Mouse (Mus musculus) cerebellum, adult 9-11 months (tissue): Measurements from ENCODE around the gene Ambra1.
"Not testable (repeated sequence)": the region's sequence is repeated elsewhere in the genome, so short reads cannot be mapped to it uniquely, and the experiment has no call there.

Source experiments
- DNase-seq: peaks from one replicate; pipeline ENCODE4 v3.0.0; 2022

The Ambra1 gene

DNA sequence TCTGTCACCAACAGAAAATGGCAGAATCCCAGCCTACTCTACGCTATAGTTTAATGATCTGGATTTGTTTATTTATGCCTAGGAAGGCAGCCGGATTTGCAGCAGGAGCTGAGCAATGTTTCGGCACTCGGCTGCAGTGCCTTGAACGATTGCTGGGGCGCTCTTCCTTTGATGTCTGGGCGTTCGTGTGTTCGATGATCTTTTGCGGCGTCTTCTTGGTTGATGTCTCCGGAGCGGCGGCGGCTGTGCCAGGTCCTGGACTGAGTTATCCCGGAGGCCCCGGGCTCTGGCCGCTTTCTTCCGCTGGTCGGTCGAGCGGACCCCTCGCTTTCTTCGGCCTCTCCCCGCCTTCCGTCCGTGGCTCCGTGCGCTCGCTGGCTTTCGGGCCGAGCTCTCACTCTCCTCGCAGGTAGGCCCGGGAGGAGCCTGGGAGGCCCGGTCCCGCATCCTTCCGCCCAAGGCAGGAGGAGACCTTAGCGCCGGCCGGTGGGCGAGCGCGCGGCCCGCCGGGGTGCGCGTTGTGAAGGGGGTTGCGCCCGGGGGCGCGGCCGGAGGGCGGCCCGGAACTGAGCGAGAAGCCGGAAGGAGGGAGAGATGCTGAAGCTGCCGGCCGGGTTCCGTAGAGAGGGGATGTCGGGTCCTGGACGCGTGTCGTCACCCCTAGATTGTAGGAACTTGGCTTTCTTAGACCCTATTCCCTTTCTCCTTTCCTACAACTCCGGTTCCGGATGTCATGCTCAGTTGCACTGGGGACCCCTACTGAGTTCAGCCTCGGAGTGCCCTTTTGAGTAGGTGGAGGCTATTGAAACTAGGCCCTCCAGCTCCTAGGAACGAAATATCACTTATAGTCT, at the start of gene Ambra1:
Gene Ambra1, plus strand, starts transcription at position 164 of the 851 bp plus-strand sequence.
- DNase-seq, result peak; percentile 90

DNA sequence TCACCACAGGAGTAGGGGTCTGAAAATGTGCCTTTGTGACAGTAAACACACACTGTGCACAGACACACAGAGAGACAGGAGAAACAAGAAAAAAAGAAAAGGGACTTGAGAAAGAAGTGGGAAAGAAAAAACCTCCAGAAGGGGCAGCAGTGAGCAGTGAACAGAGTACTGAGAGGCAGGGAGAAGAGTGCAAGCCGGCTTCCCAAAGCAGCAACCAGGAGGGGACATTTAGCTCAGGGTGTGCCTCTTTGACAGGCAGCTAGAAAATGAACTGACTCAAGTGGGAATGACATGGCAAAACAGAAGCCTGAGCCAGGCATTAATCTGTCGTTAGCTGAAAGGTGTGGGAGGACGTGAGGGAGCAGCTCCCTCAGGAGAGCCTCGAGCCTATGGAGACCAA, 47.1 kb upstream of the Ambra1 start:
- peak; percentile 39 for DNase-seq

- peak; percentile 39 for DNase-seq
These were observed 46.0 kb upstream of the Ambra1 start for GRCm38 (mm10) chr2:91683919-91684318.

DNA sequence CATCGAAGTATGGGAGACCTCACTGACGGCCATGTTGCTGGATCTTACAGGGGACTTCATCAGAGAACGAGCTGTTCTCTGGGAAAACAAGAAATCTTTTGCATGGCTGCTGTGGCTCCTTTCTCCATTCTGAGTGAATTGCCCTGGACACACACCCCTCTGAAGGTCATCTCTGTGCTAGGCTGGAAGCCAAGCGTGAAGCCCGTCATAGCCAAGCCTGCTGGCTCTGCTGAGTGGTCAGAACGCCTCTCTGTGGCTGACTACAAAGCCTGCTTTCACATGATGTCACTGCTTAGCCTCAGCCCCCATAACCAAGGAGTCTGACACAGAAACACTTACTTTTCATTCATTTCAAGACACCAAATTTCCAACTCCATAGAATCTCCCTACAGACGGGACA, 40.5 kb upstream of the Ambra1 start:
- peak; percentile 36 for DNase-seq

- DNase-seq, result no peak
These were observed 34.3 kb upstream of the Ambra1 start for GRCm38 (mm10) chr2:91695436-91696224.

GRCm38 (mm10) chr2:91696225-91696590, 33.7 kb upstream of the Ambra1 start:
- no peak for DNase-seq

GRCm38 (mm10) chr2:91699225-91699624, 30.7 kb upstream of the Ambra1 start:
- DNase-seq, result no peak

- peak; percentile 28 for DNase-seq
These were observed 28.6 kb upstream of the Ambra1 start for GRCm38 (mm10) chr2:91701366-91701765.

DNA sequence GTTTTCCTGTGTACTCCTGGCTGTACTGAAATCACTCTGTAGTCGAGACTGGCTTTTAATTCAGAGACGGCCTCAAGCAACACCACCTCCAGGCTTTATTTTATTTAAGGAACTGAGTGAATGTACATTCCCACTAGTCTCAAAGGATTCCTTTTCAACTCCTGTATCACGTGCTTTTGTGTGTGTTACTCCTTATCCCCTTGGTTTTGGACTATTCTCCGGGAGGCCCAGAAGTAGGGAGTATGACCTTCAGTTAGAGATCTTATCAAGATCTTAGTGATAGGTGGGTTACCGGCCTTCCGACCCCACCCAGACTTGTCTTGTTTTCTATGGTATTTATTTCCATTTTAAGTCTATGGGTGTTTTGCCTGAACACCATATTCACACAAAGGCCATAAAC, 24.2 kb upstream of the Ambra1 start:
- DNase-seq, result no peak

GRCm38 (mm10) chr2:91706456-91706855, 23.5 kb upstream of the Ambra1 start:
- DNase-seq, result no peak

DNA sequence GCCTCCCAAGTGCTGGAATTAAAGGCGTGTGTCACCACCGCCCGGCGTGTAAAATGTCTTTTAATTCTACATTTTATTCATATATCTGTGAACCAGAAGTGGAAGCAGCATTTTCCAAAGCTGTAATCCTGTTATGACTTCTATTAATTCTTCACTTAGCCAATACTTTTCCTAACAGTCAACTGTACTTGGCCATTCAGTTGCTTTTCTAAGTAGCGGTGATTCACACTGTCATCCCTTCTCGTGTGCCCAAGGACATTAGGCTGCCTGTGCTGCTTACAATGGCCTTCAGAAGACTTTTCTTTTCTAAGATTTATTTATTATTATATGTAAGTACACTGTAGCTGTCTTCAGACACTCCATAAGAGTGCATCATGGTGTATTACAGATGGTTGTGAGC, 21.6 kb upstream of the Ambra1 start:
- DNase-seq, result no peak

GRCm38 (mm10) chr2:91710272-91711234, 19.4 kb upstream of the Ambra1 start, which contains the start of the genes Atg13 and Harbi1:
Atg13 (minus strand) TSS chr2:91710576.
Harbi1 (plus strand) TSS chr2:91710852.
- peak; percentile 92 for DNase-seq

- no peak for DNase-seq
These were observed 18.5 kb upstream of the Ambra1 start for GRCm38 (mm10) chr2:91711256-91711925.

GRCm38 (mm10) chr2:91714921-91715320, 15.0 kb upstream of the Ambra1 start:
- DNase-seq, result no peak

GRCm38 (mm10) chr2:91718276-91718675, 11.7 kb upstream of the Ambra1 start:
- DNase-seq, result no peak

- no peak for DNase-seq
These were observed 6.6 kb upstream of the Ambra1 start for GRCm38 (mm10) chr2:91723382-91723781.

- no peak for DNase-seq
These were observed 6.0 kb upstream of the Ambra1 start for GRCm38 (mm10) chr2:91723951-91724350.

GRCm38 (mm10) chr2:91724716-91725115, 5.2 kb upstream of the Ambra1 start:
- no peak for DNase-seq

GRCm38 (mm10) chr2:91725476-91725875, 4.5 kb upstream of the Ambra1 start:
- not testable (repeated sequence) for DNase-seq

GRCm38 (mm10) chr2:91727011-91727410, 2.9 kb upstream of the Ambra1 start:
- no peak for DNase-seq

GRCm38 (mm10) chr2:91729571-91729970, 363 bp upstream of the Ambra1 start:
- DNase-seq, result no peak

DNA sequence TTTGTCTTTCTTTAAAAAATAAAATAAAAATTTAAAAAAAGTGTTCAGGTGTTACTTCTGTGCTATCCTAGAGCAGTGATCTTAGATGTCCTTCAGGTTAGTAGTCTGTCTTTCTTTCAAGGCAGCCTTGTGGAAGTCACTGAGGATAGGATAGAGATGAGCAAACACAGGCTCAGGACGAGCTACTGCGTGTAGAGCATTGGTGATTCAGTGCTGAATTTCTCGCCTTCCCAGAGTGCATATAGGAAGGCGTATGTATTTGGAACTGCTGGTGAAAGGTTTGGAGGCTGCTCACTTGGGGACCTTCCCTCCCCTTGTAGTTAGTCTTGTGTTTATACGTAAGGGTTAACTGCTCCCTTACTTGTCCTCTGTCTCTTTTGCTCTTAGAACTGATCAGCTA, 5.3 kb downstream of the Ambra1 start:
- no peak for DNase-seq
